Mouse (Mus musculus) midbrain, postnatal 0 days (tissue): ENCODE results near the gene Snip1. TPM values are rescaled to one million over a fixed set of nuclear protein-coding genes. Genes with fewer than 3 reads are reported as not detected.

Source experiments
- ATAC-seq: fragments of 200-750 bp; cut with Nextera tagmentation; 2 replicates; pipeline ENCODE4 v1.8.0; 2017; ENCODE audit warnings: moderate number of reproducible peaks, mild to moderate bottlenecking, moderate TSS enrichment, moderate library complexity; ENCODE audit not compliant: low FRiP score
- DNase-seq: peaks from one replicate; pipeline ENCODE4 v3.0.0-alpha.2; 2015; ENCODE audit warnings: low spot score
- H3K27ac ChIP-seq: fragments of 300-500 bp; sonication (generic); 2 replicates; pipeline ENCODE4 v1.5.1; 2014; ENCODE audit warnings: low read depth, mild to moderate bottlenecking, low read length, mixed read lengths
- H3K27me3 ChIP-seq: fragments of 300-500 bp; sonication (generic); 2 replicates; pipeline ENCODE4 v1.6.1; 2014; ENCODE audit warnings: low read length, control low read depth, mixed read lengths; ENCODE audit not compliant: insufficient read depth
- H3K36me3 ChIP-seq: fragments of 300-500 bp; sonication (generic); 2 replicates; pipeline ENCODE4 v1.6.1; 2014; ENCODE audit warnings: low read length, control low read depth, mixed read lengths; ENCODE audit not compliant: insufficient read depth
- H3K4me1 ChIP-seq: fragments of 300-500 bp; sonication (generic); 2 replicates; pipeline ENCODE4 v1.6.1; 2014; ENCODE audit warnings: mild to moderate bottlenecking, control low read depth, antibody characterized with exemption, low read length, mixed read lengths; ENCODE audit not compliant: insufficient read depth
- H3K4me2 ChIP-seq: fragments of 300-500 bp; sonication (generic); 2 replicates; pipeline ENCODE4 v1.6.1; 2014; ENCODE audit warnings: low read depth, mild to moderate bottlenecking, low read length, mixed read lengths; ENCODE audit not compliant: poor library complexity, severe bottlenecking
- H3K4me3 ChIP-seq: fragments of 300-500 bp; sonication (generic); 2 replicates; pipeline ENCODE4 v1.5.1; 2014; ENCODE audit warnings: low read depth, mild to moderate bottlenecking, low read length, moderate library complexity
- H3K9ac ChIP-seq: fragments of 300-500 bp; sonication (generic); replicated peaks from 2 replicates; pipeline ENCODE4 v1.6.1; 2014; ENCODE audit warnings: mild to moderate bottlenecking, low read length, moderate library complexity, mixed read lengths; ENCODE audit not compliant: poor library complexity, severe bottlenecking
- H3K9me3 ChIP-seq: fragments of 300-500 bp; sonication (generic); 2 replicates; pipeline ENCODE4 v1.6.1; 2016; ENCODE audit warnings: low read length, control low read depth
- CTCF ChIP-seq: IDR thresholded peaks from 2 replicates; pipeline ENCODE4 v1.5.1; 2016; ENCODE audit warnings: antibody characterized with exemption, mild to moderate bottlenecking
- WGBS: fragments of 180-500 bp; shearing (Covaris S2); extraction: QIAGEN DNeasy Blood & Tissue Kit; methylation state at CpG from one replicate; pipeline ENCODE4 v1.1.7; 2014; 5-methylcytosine and 5-hydroxymethylcytosine counted together
- polyA plus RNA-seq: library from polyadenylated mRNA; unstranded; fragments of >200 nt; fragmentation: Nextera tagmentation; extraction: Ambion mirVana; gene quantifications from 2 replicates; pipeline ENCODE4 v1.2.1, GENCODE M21; 2015
- total RNA-seq: library from RNA; depleted of rRNA; stranded (reverse); fragments of >200 nt; gene quantifications from 2 replicates; pipeline ENCODE4 v1.2.3, GENCODE M21; 2014; rRNA removed

The Snip1 gene
- total and polyA plus RNA-seq, 2 experiments from 2014 or later = 16.0 to 35.1 TPM

DNA sequence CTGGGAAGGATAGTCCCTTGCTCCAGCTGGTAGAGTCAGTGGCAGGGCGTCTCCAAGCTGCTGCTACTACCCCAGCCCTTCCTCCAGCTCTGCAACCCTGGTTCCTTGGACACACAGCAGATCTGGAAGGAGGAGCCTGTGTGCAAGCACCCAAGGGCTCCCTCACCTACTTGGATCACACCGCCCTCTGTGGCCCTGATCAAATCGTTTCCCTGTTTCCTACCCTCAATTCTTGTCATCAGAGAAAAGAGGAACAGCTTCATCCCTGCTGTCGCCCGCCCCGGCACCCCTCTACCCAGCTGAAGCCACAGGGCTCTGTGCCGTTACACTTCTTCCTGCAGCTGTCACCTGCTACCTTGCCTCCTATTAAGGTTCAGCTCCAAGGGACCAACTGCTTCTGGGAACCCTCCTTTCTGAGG, 51.4 kb downstream of the Snip1 start:
- H3K27me3 ChIP-seq = no peaks in the 10 kb centered on the region
- no peak for ATAC-seq
- peak overlapping the region; percentile 44; the same call in 1 of the 2 replicates for H3K9ac ChIP-seq
- DNase-seq = no peak
- no peak overlapping the region for H3K4me2 ChIP-seq
- no peaks in the 10 kb centered on the region for H3K4me1 ChIP-seq
- TF ChIP-seq CTCF = no peak
- WGBS = 84% methylated on average over 7 of the region's 7 CpGs
- no peak overlapping the region for H3K27ac ChIP-seq
- H3K4me3 ChIP-seq = no peak overlapping the region
- H3K36me3 ChIP-seq = no peaks in the 10 kb centered on the region
- no peaks in the 10 kb centered on the region for H3K9me3 ChIP-seq

DNA sequence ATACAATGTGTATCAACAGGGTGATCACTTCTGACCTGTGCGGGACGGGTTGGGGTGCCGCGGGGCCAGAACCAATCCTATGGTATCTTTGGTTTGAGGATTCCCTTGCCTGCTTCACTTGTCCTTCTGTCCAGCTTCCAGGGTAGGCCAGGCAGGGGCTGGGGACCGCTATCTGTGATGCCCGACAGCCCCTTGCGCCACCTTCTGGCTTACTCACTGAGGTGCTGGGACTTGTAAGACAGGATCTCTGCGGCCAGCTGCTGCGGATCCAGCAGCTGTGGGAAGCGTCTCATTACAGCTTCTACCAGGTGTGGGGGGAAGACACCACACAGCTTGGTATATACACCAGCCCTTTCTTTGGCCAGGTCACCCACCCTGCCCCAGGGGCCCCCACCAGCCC, 52.6 kb downstream of the Snip1 start:
- no peaks in the 10 kb centered on the region for H3K27me3 ChIP-seq
- DNase-seq = no peak
- no peak overlapping the region for H3K27ac ChIP-seq
- H3K9me3 ChIP-seq = no peaks in the 10 kb centered on the region
- H3K9ac ChIP-seq = no peak overlapping the region
- WGBS = 32% methylated on average over 10 of the region's 10 CpGs
- no peaks in the 10 kb centered on the region for H3K36me3 ChIP-seq
- H3K4me1 ChIP-seq = 0 out of 2 replicates have a peak, but pooled peaks cover 1% of the 10 kb centered on the region
- H3K4me3 ChIP-seq = no peak overlapping the region
- H3K4me2 ChIP-seq = no peak overlapping the region
- TF ChIP-seq CTCF = peak; percentile 55
- ATAC-seq = no peak

DNA sequence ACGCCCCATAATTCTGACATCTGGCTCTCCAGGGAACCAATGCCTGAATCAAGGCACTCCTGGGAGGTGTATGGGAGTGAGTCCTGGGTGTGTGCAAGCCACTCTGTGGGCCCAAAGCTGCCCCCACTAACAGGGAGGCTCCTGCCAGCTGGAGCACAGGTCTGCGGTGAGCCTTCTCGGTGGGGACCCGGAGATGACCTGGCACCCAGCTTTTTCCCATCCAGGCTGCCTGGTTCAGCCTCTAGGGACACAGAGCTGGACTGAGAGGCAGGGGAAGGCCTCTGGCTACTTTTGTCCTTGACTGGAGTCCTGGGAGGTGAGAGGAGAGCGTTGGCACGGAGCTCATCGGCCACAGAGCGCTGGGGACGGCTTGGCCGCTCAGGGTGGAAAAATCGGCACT, 53.2 kb downstream of the Snip1 start:
- Histone ChIP-seq H3K4me1 (0 out of 2 replicates have a peak, but pooled peaks cover 3% of the 10 kb centered on the region), H3K9me3 (no peaks in the 10 kb centered on the region), H3K27ac (no peak overlapping the region), H3K9ac (no peak overlapping the region), H3K36me3 (no peaks in the 10 kb centered on the region), H3K4me3 (no peak overlapping the region), H3K4me2 (no peak overlapping the region), H3K27me3 (no peaks in the 10 kb centered on the region)
- DNase-seq (no peak), ATAC-seq (no peak)
- TF ChIP-seq CTCF = no peak
- 96% methylated on average over 11 of the region's 11 CpGs for WGBS

GRCm38 (mm10) chr4:125122431-125123278, 56.2 kb downstream of the Snip1 start:
- Histone ChIP-seq H3K4me3 (no peak overlapping the region), H3K9ac (no peak overlapping the region), H3K36me3 (no peaks in the 10 kb centered on the region), H3K9me3 (no peaks in the 10 kb centered on the region), H3K4me2 (no peak overlapping the region), H3K27me3 (peaks cover 4% of the 10 kb centered on the region; the same call in 1 of the 2 replicates), H3K27ac (no peak overlapping the region), H3K4me1 (peaks cover 7% of the 10 kb centered on the region; the same call in 1 of the 2 replicates)
- ATAC-seq (no peak), DNase-seq (no peak)
- WGBS = 30% methylated on average over 16 of the region's 16 CpGs
- no peak for TF ChIP-seq CTCF

- Histone ChIP-seq H3K27ac (no peak overlapping the region), H3K4me3 (no peak overlapping the region), H3K27me3 (peaks cover 4% of the 10 kb centered on the region; the same call in 1 of the 2 replicates), H3K36me3 (no peaks in the 10 kb centered on the region), H3K4me1 (peaks cover 9% of the 10 kb centered on the region; the same call in 1 of the 2 replicates), H3K9ac (no peak overlapping the region), H3K4me2 (no peak overlapping the region), H3K9me3 (no peaks in the 10 kb centered on the region)
- TF ChIP-seq CTCF = no peak
- DNase-seq (no peak), ATAC-seq (no peak)
- 79% methylated on average over 7 of the region's 7 CpGs for WGBS
Measured at GRCm38 (mm10) chr4:125123279-125123671, 56.8 kb downstream of the Snip1 start.

Other genes with a start within 250 kb of the Snip1 start
- 54.5 and 78.4 TPM in 2 replicates for gene Yrdc, start 216.0 kb upstream of the Snip1 start, total RNA-seq
- 48.9 and 55.7 TPM in 2 replicates for gene Yrdc, start 216.0 kb upstream of the Snip1 start, polyA plus RNA-seq
- 163 and 181 TPM in 2 replicates for gene 1110065P20Rik, start 215.5 kb upstream of the Snip1 start, total RNA-seq
- gene 1110065P20Rik, start 215.5 kb upstream of the Snip1 start, polyA plus RNA-seq = 135 and 141 TPM in 2 replicates
- 43.7 and 50.5 TPM in 2 replicates for gene Maneal, start 204.5 kb upstream of the Snip1 start, total RNA-seq
- gene Maneal, start 204.5 kb upstream of the Snip1 start, polyA plus RNA-seq = 9.4 and 9.5 TPM in 2 replicates
- 43.4 and 50.1 TPM in 2 replicates for gene Epha10, start 185.8 kb upstream of the Snip1 start, total RNA-seq
- gene Epha10, start 185.8 kb upstream of the Snip1 start, polyA plus RNA-seq = 14.8 and 15.3 TPM in 2 replicates
- gene 9930104L06Rik, start 129.6 kb upstream of the Snip1 start, total RNA-seq = 15.6 and 21.7 TPM in 2 replicates
- 8.9 and 9.3 TPM in 2 replicates for gene 9930104L06Rik, start 129.6 kb upstream of the Snip1 start, polyA plus RNA-seq
- 3.0 and 6.3 TPM in 2 replicates for gene Cdca8, start 127.4 kb upstream of the Snip1 start, total RNA-seq
- gene Cdca8, start 127.4 kb upstream of the Snip1 start, polyA plus RNA-seq = 10.3 and 14.8 TPM in 2 replicates
- 2.5 and 3.0 TPM in 2 replicates for gene Rspo1, start 80.2 kb upstream of the Snip1 start, total RNA-seq
- gene Rspo1, start 80.2 kb upstream of the Snip1 start, polyA plus RNA-seq = 1.2 and 1.8 TPM in 2 replicates
- gene Gnl2, start 50.1 kb upstream of the Snip1 start, total RNA-seq = 51.8 and 57.3 TPM in 2 replicates
- 72.5 and 77.5 TPM in 2 replicates for gene Gnl2, start 50.1 kb upstream of the Snip1 start, polyA plus RNA-seq
- 0.47 and 3.1 TPM in 2 replicates for gene Dnali1, start 969 bp upstream of the Snip1 start, total RNA-seq
- gene Dnali1, start 969 bp upstream of the Snip1 start, polyA plus RNA-seq = 1.3 TPM in 2 replicates
- 82.6 and 95.2 TPM in 2 replicates for gene Meaf6, start 18.5 kb downstream of the Snip1 start, total RNA-seq
- gene Meaf6, start 18.5 kb downstream of the Snip1 start, polyA plus RNA-seq = 139 and 170 TPM in 2 replicates
- 0.88 and 2.5 TPM in 2 replicates for gene Zc3h12a, start 61.2 kb downstream of the Snip1 start, total RNA-seq
- 0.12 and 0.20 TPM in 2 replicates for gene Zc3h12a, start 61.2 kb downstream of the Snip1 start, polyA plus RNA-seq